Mouse (Mus musculus): ENCODE data around the gene Orai1.
A peak's percentile ranks its signal among the peaks of the same experiment; 100 is the strongest.

The Orai1 gene

DNA sequence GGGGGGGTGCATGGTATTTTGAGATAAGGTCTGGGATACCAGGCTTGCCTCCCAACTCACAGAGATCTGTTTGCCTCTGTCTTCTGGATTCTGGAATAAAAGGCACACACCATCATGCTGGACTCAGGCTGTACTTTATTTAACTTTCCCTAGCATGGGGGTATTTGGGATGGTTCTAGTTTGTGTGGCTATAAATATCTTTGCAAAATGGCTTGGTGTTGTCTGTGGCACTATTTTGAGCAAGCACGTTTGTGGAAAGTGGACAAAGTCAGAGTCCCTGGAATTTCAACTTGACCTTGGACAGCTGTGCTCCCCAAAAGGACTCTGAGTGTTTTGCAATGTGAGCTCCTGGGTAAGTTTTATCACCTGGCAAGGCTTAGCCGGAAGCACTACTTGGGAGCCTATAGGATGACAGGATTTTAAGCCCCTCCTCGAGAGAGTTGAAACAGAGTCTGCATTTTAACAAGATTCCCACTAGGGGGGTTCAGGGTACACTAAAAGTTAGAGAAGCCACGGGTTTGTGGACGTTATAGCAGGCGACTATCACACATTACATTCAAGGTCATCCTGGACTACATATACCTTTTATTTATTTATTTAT lies 52.6 kb downstream of the Orai1 start:
- DNase-seq (ENCODE audit: low spot score in 2 of 2), result no peak

DNA sequence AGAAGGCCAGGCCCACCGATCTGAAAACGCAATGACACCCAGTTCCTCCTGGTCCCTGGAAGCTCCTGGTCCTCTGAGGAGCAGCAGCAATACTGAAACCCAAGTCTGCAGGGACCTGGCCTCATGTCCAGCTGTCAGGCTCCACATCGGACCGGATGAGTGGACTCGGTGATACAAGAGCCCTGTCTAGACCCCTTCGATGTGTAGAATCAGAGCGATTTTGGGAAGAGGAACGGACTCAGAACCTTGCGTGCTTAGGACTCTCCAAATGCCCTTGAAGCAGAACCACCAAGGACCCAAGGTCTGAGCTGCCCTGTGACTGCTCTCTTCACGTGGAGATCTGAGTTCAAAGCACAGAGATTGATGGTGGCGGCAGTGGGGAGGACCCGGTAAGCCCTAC lies 53.2 kb downstream of the Orai1 start, which contains the start of gene Tmem120b:
Gene Tmem120b, plus strand, starts transcription at position 301 of the 400 bp plus-strand sequence.
- no peak for DNase-seq (ENCODE audit: low spot score in 2 of 2)

DNA sequence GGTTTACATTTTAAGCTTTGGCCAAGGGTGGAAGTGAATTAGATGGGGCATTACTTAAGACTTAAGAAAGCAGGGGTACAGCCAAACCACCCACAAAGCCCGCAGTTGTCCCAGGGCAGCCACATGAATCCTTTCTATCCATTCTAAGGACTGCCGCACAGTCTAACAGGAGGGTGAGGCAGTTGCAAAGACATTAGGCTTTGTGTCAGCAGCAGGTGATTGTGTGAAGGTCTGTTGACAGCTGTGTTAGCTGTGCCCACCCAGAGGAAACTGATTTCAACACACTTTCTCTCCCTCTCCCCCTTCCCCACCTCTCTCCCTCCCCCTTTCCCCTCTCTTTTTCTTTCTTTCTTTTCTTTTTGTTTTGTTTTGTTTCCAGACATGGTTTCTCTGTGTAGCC lies 53.8 kb downstream of the Orai1 start:
- no peak for DNase-seq (ENCODE audit: low spot score in 2 of 2)

DNA sequence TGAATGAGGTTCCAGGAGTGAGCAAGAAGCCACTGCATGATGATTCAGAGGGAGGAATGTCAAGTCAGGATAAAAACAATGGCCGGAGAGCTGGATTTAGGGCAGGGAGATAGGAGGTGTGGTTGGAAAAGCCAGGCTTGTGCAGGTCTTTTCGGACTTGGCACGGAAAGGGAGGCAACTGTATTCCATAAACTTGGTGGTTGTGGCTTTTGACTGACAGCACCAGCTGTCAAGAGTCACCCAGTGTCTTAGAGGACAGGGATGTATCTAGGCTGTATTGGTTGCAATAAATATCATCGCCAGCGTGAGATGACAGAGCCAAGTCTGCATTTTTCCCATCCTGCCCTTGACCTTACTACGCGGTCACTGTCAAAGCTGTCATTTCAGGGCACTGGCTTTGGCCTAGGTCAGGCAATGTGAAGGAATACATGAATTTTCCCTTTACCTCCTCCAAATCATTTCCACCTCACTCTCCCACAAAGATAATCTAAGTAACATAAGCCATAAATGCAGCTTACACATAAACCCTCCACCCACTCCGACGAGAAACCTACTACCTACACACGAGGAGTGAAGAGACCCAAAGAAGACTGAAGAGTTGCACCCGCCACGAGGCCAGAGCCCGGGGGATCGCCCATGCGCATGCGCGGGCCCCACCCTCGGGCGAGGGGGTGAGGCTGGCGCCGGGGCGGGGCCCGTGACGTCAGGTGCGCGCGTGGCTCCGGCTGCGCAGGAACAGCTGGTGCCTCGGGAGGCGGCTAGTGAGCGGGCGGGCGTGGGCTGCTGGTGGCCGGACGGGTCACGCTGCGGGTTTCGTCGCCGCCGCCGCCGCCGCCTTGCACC lies 60.9 kb downstream of the Orai1 start:
- DNase-seq (ENCODE audit: low spot score in 2 of 2), result peak; percentile 96 to 99

DNA sequence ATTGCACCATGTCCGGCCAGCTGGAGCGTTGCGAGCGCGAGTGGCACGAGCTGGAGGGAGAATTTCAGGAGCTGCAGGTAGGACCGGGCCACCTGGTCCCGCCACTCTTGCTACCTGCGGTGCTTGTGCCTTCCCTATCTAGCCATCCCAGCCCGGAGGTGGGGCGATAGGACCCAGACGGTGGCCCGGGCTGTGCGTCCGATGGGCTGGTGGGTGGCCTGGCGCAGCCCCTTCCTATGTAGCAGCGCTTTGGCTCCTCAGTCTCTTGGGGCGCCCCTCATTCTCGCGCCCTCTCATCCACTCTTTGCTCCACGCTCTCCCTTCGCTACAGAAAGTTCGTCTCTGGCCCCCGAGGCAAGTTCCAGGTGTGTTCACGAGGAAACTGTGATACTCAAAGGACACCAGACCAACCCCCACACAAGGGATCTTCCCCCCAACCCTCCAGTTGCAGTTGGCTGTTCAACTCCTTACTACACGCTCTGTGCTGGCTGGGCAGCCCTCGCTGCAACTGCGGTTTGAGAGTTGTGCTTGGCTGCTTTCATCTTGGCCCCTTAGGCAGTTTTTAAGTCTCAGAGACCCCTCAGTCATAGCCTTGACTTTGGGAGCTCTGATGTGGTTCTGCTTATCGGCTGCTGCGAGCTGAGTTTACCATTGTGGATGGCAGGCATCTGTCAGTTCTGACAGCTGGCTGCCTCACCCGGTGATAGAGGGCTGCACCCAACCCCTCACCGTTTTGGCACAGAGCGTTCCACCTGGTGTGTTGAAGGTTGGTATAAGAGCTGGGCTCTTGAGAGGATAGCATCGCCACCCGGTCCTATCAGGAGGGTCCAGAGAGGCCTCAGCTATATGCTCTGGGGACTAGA lies 61.8 kb downstream of the Orai1 start:
- DNase-seq (ENCODE audit: low spot score in 2 of 2), result peak; percentile 60 to 81

DNA sequence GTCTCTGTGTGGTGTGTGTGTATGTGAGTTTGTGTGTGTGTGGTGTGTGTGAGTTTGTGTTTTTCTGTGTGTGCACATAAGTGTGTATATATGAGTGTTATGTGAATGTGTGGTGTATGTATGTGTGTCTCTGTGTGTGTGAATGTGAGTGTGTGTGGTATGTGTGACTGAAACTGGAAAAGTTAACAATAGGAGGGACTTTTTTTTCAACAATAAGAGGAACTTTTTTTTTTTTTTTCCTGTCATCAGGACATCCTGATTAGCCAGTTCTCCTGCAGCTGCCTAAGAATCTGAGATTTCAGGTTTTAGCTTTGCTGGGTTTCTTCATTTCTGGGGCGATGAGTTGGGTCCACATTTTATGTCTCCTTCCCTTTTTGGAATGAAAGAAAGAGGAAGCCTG lies 64.7 kb downstream of the Orai1 start:
- no peak for DNase-seq (ENCODE audit: low spot score in 2 of 2)

DNA sequence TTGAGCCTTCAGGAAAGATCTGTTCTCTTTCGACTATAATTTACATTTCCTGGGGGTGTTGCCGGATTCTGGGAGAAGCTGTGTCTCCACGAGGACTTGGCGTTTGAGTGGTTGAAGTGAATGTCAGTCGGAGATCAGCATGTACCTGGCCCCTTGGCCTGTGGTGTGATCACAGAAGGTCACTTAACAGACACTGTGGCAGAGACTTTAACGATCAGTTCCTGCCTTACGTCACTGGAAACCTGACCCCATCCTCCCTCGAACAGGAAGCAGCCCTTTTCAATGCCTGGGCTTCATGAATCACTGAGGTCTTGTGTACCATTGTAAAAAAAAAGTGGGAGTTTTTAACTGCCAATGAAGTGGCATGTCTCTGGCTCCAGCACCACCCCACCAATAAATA lies 65.2 kb downstream of the Orai1 start:
- DNase-seq (ENCODE audit: low spot score in 2 of 2), result no peak
